Mouse (Mus musculus) cerebellum, adult 2 months (tissue): ENCODE data around the gene Ninj2.

Experiments
- CTCF ChIP-seq: fragments of 200-500 bp; IDR thresholded peaks from 2 replicates; pipeline ENCODE4 v1.5.1; 2011; ENCODE audit warnings: low read depth, mild to moderate bottlenecking, control low read depth, low read length, moderate library complexity, borderline replicate concordance; ENCODE audit not compliant: insufficient read depth
- POLR2A ChIP-seq: fragments of 200-500 bp; IDR thresholded peaks from 2 replicates; pipeline ENCODE4 v1.6.1; 2011; ENCODE audit warnings: low read length, control low read depth, borderline replicate concordance; ENCODE audit not compliant: insufficient read depth

DNA sequence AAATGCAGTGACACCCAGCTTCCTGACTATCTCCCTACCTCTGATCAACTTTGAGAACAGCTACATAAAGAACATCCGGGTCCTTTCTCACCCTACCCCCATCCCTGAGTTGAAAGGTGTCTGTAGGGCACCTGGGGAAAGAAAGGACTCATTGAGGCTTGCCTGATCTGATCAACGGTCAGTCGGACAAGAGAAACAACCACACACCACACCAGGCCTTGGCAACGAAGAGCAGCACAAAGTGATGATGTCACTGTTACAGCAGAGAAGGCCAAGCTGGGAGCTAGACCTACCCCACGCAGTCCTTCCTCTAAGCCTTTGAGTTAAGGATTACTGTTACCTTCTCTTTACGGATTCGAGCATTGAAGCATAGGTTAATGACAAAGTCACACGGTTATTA lies 54.3 kb downstream of the Ninj2 start:
- TF ChIP-seq CTCF (no peak), POLR2A (no peak)
